Mouse (Mus musculus): ENCODE results near the gene Nxt2. TPM values are rescaled to one million over a fixed set of nuclear protein-coding genes. Genes with fewer than 3 reads are reported as not detected.

The Nxt2 gene
- polyA plus RNA-seq, 1 experiment, result 14.9 TPM

Other genes starting within 250 kb of the Nxt2 start
- gene Gucy2f, start 29.8 kb upstream of the Nxt2 start, polyA plus RNA-seq (2012; rRNA removed), result 0.01 TPM in 1 of 2 replicates, not detected in the other
- 0.83 and 0.97 TPM in 2 replicates for gene Kcne1l, start 79.5 kb downstream of the Nxt2 start, polyA plus RNA-seq (2012; rRNA removed)
- 13.9 and 14.8 TPM in 2 replicates for gene Acsl4, start 163.8 kb downstream of the Nxt2 start, polyA plus RNA-seq (2012; rRNA removed)